Mouse (Mus musculus) brain, embryonic 14.5 days (tissue): ENCODE measurements around the gene Emp3. TPM values are rescaled to one million over a fixed set of nuclear protein-coding genes. Genes with fewer than 3 reads are reported as not detected.
"Not testable (repeated sequence)": the region's sequence is repeated elsewhere in the genome, so short reads cannot be mapped to it uniquely, and the experiment has no call there.

Experiments
- DNase-seq: peaks from one replicate; pipeline ENCODE4 v3.0.0-alpha.2; 2011; ENCODE audit warnings: low read depth
- CTCF ChIP-seq: fragments of 200-500 bp; IDR thresholded peaks from 2 replicates; pipeline ENCODE4 v1.5.1; 2012; ENCODE audit warnings: inconsistent platforms, mild to moderate bottlenecking, moderate library complexity, borderline replicate concordance; ENCODE audit not compliant: insufficient read depth, insufficient read length; ENCODE audit errors: extremely low read depth
- POLR2A ChIP-seq: fragments of 200-500 bp; IDR thresholded peaks from 2 replicates; pipeline ENCODE4 v1.6.1; 2012; ENCODE audit warnings: mild to moderate bottlenecking, inconsistent platforms, borderline replicate concordance; ENCODE audit not compliant: poor library complexity, insufficient read depth, insufficient read length, severe bottlenecking; ENCODE audit errors: extremely low read depth
- polyA plus RNA-seq: library from polyadenylated mRNA; depleted of rRNA; stranded (reverse); fragments of >200 nt; gene quantifications from 2 replicates; pipeline ENCODE4 v1.2.3, GENCODE M21; 2012; rRNA removed

The Emp3 gene
- polyA plus RNA-seq, 1 experiment = 27.7 TPM

- TF ChIP-seq CTCF (no peak), POLR2A (no peak)
- no peak for DNase-seq
Measured at GRCm38 (mm10) chr7:45881011-45881410, 40.2 kb downstream of the Emp3 start.

- TF ChIP-seq CTCF = no peak
- no peak for TF ChIP-seq POLR2A
Measured at GRCm38 (mm10) chr7:45880531-45880930, 40.7 kb downstream of the Emp3 start.

GRCm38 (mm10) chr7:45878278-45878677, 42.9 kb downstream of the Emp3 start, which contains the start of gene Grin2d:
TSS of gene Grin2d (minus strand) at chr7:45878378.
- DNase-seq = not testable (repeated sequence)

More at GRCm38 (mm10) chr7:45880531-45880930, 40.7 kb downstream of the Emp3 start:
- no peak for DNase-seq

GRCm38 (mm10) chr7:45876895-45877294, 44.3 kb downstream of the Emp3 start:
- no peak for DNase-seq
- TF ChIP-seq POLR2A = no peak

- DNase-seq = peak; percentile 59
- TF ChIP-seq POLR2A (no peak), CTCF (peak; percentile 32; the same call in 1 of the 2 replicates)
Measured at GRCm38 (mm10) chr7:45873061-45873947, 47.9 kb downstream of the Emp3 start.

GRCm38 (mm10) chr7:45872624-45873023, 48.6 kb downstream of the Emp3 start, which contains the start of gene Kdelr1:
TSS of gene Kdelr1 (plus strand) at chr7:45872772.
- TF ChIP-seq POLR2A = peak; percentile 29; the same call in 1 of the 2 replicates
- peak; percentile 100 for TF ChIP-seq CTCF
- peak; percentile 94 for DNase-seq

GRCm38 (mm10) chr7:45870282-45871058, 50.7 kb downstream of the Emp3 start:
- peak; percentile 41 for DNase-seq
- TF ChIP-seq POLR2A = no peak
- no peak for TF ChIP-seq CTCF

- TF ChIP-seq POLR2A (no peak), CTCF (no peak)
- DNase-seq = no peak
Measured at GRCm38 (mm10) chr7:45869787-45870186, 51.4 kb downstream of the Emp3 start.

GRCm38 (mm10) chr7:45869107-45869670, 52.0 kb downstream of the Emp3 start:
- DNase-seq = peak; percentile 14
- TF ChIP-seq CTCF = no peak
- TF ChIP-seq POLR2A = no peak

Other genes with a start within 250 kb of the Emp3 start
- gene Ntn5, start 237.4 kb downstream of the Emp3 start, polyA plus RNA-seq = 0.64 and 2.1 TPM in 2 replicates
- 0.66 and 1.1 TPM in 2 replicates for gene Sec1, start 227.0 kb downstream of the Emp3 start, polyA plus RNA-seq
- 81.4 and 108 TPM in 2 replicates for gene Car11, start 221.6 kb downstream of the Emp3 start, polyA plus RNA-seq
- 7.6 and 8.4 TPM in 2 replicates for gene Dbp, start 216.3 kb downstream of the Emp3 start, polyA plus RNA-seq
- gene Rpl18, start 205.9 kb downstream of the Emp3 start, polyA plus RNA-seq = 640 and 749 TPM in 2 replicates
- gene Sphk2, start 203.4 kb downstream of the Emp3 start, polyA plus RNA-seq = 33.0 and 39.8 TPM in 2 replicates
- 0.68 and 0.83 TPM in 2 replicates for gene Fam83e, start 200.2 kb downstream of the Emp3 start, polyA plus RNA-seq
- gene Spaca4, start 195.6 kb downstream of the Emp3 start, polyA plus RNA-seq = not detected in 2 replicates
- 328 and 336 TPM in 2 replicates for gene Lmtk3, start 137.7 kb downstream of the Emp3 start, polyA plus RNA-seq
- gene Sult2b1, start 136.7 kb downstream of the Emp3 start, polyA plus RNA-seq = 2.0 and 2.3 TPM in 2 replicates
- gene Cyth2, start 106.8 kb downstream of the Emp3 start, polyA plus RNA-seq = 246 and 277 TPM in 2 replicates
- gene Kcnj14, start 96.6 kb downstream of the Emp3 start, polyA plus RNA-seq = 1.3 and 1.9 TPM in 2 replicates
- gene Grwd1, start 90.5 kb downstream of the Emp3 start, polyA plus RNA-seq = 23.4 and 25.5 TPM in 2 replicates
- 197 and 238 TPM in 2 replicates for gene Kdelr1, start 48.6 kb downstream of the Emp3 start, polyA plus RNA-seq
- gene Grin2d, start 43.0 kb downstream of the Emp3 start, polyA plus RNA-seq = 13.2 and 31.1 TPM in 2 replicates
- gene Syngr4, start 24.7 kb downstream of the Emp3 start, polyA plus RNA-seq = 0.30 and 0.41 TPM in 2 replicates
- gene Tmem143, start 24.5 kb downstream of the Emp3 start, polyA plus RNA-seq = 19.1 and 23.3 TPM in 2 replicates
- gene Ccdc114, start 2.7 kb upstream of the Emp3 start, polyA plus RNA-seq = 5.8 and 7.6 TPM in 2 replicates
- gene Abcc6, start 108.9 kb upstream of the Emp3 start, polyA plus RNA-seq = 1.2 and 1.4 TPM in 2 replicates
- gene Nomo1, start 112.3 kb upstream of the Emp3 start, polyA plus RNA-seq = 38.5 and 52.6 TPM in 2 replicates
- gene Kcnj11, start 179.4 kb upstream of the Emp3 start, polyA plus RNA-seq = 15.0 and 22.7 TPM in 2 replicates